Mouse (Mus musculus) lung, adult 2 months (tissue): ENCODE results near the gene Tmem150c.

ENCODE experiments used
- CTCF ChIP-seq: fragments of 200-500 bp; IDR thresholded peaks from 2 replicates; pipeline ENCODE4 v1.5.1; 2011; ENCODE audit warnings: mild to moderate bottlenecking, low read length, control low read depth; ENCODE audit not compliant: insufficient read depth
- POLR2A ChIP-seq: fragments of 200-500 bp; IDR thresholded peaks from 2 replicates; pipeline ENCODE4 v1.6.1; 2011; ENCODE audit warnings: low read depth, mild to moderate bottlenecking, control low read depth, low read length, borderline replicate concordance; ENCODE audit errors: extremely low read depth

DNA sequence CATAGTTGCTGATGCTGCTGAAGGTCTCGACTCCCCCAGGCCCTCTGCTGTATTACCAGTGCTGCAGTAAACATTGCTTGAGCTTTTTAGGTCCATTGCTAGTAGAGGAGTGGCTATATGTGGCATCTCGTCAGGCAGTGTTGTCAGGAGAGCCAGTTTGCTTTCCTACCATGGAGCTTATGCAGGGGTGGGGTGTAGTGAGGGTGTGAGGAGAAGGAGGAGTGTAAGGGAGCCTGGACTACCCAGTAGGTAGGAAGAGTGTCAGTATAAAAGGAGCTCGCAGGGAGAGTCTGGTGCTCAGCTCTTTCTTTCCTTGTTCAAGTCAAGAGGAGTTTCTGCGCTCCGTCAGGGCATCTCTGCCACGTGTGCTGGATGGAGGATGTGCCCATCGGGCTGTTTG lies 106.9 kb downstream of the Tmem150c start:
- no peak for TF ChIP-seq CTCF
- no peak for TF ChIP-seq POLR2A
